Mouse (Mus musculus) monocyte, adult 2 months (primary cell): ENCODE data around the gene Lctl.

Experiments
- DNase-seq, 2 experiments: peaks; one replicate each; pipeline ENCODE4 v3.0.0; 2022; ENCODE audit warnings: low spot score in 2 of 2, low read depth in 1 of 2

The Lctl gene

DNA sequence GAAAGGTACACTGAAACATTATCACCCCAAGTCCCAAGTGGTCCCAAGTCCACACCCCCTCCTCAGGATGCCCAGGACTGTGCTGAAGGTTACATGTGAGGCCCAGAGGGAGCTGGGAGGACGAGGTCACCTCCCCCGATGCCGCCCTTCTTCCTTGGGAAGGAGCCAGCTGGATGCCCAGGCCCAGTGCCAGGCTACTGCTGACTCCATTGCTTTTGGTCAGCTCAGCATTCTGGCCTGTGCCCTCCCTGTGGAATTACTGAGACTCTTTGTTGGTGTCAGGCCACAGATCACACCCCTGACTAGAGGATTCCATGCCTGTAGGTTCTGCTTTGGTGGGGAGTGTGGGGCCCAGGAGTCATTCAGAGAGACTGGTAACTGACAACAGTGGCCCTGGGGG lies at the start of gene Lctl:
Gene Lctl (plus strand): TSS at position 272 of the 400 bp plus-strand sequence.
- no peak for DNase-seq

DNA sequence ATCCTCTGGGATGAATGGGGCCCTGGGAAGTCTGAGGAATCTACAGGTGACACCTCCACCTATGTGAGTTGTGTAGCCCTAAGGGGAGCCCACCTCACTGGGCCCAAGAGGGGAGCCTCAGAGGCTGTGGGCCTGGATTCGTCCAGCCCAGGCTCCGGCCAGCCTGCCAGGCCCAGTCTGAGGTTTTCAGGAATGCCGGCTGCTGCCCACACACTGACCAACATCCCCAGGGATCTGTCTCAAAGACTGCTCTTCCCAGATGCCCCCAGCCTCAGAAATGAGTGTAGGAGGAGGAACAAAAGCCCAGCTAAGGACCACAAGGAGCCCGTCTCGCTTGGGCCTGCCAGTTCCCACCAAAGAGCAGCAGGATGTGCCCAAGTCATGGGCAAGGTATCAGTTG lies 49.2 kb upstream of the Lctl start:
- DNase-seq: no peak

DNA sequence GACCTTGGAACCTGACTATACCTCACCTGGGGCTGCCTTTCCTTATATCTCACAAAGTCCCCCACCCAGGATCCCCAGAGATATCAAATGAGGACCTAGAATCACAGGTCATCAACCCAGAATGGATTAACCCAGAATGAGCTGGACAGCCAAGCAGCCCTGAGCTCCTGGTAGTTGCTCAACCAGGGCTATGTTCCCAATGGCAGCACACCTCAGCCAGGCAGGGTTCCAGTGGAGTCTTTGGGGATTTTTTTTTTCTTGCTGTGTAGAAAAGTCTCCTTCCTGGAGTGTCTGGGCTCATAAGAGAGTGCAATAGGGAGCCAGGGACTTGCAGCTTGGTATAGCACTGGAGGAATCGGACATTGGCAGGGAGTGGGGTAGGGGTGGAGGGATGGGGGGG lies 48.4 kb upstream of the Lctl start:
- DNase-seq: no peak

DNA sequence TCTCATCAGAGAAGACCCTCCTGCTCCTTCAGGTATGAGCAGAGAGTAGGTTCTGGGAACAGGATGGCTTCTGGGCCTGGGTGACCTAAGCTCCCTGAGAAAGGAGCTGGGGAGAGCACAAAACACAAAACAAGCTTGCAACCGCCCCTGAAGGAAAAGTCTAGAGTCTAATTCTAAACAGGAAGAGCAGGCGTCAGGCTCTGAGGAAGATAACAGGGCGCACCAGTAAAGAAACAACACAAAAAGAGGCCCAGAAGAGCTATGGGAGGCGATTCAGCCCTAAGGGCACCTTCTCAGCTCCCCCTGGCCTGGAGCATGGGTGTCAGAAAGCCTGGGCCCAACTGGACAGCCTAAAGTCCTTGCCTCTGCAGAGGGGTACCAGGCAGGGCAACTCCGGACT lies 47.8 kb upstream of the Lctl start:
- DNase-seq: no peak

DNA sequence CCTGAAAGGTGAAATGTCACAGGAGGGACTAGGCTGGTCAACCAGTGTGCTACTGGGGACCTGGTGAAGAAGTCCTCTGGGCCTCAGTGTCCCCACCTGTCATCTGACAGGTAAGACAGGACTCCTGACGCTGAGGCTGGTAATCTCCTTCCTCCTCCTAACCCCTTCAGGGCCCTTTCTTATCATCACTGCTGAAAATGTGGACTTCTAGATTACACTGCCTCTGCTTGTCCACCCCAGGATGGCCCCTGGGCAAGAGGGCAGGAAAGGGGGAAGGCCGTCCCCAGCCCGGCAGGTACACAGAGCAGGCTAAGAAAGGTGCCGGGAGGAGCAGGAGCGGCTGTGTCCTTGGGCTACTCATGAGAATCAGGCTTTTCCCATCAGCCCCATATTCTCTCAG lies 46.3 kb upstream of the Lctl start:
- DNase-seq: no peak

DNA sequence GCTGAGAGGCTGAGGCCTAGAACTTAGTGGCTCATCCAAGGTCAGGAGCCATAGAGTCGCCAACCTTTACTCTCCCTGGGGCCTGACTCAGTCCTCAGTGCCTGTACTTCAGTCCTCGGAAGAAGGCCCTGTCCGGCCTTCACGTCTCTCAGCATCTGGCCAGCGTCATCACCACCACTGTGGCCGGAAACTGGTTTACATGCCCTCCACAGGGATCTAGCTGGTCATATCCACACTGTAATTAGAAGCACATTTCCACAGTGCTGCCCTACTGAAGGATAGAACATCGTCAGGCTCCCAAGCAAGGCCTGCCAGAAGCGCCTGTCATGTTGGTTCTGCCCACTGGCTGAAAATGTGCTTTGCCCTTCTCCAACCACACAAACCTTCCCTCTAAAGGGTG lies 42.1 kb upstream of the Lctl start:
- no peak for DNase-seq

DNA sequence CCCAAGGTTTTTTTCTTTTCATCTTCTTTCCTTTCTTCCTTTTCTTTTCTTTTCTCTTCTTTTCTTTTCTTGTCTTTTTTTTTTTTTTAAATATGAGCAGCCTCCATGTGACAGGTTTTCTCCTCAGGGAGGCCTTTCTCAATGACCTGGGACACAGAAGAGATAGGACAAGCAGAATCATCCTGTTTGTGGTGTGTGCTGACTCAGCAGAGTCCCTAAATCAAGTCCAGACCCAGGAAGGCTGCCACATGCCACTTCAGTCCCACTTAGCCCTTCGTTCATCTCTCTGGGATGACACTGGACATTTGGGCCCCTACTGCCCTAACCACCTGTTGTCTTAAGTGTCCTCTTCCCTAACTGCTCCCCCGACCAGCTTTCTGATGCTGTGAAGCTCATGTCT lies 40.5 kb upstream of the Lctl start:
- no peak for DNase-seq

DNA sequence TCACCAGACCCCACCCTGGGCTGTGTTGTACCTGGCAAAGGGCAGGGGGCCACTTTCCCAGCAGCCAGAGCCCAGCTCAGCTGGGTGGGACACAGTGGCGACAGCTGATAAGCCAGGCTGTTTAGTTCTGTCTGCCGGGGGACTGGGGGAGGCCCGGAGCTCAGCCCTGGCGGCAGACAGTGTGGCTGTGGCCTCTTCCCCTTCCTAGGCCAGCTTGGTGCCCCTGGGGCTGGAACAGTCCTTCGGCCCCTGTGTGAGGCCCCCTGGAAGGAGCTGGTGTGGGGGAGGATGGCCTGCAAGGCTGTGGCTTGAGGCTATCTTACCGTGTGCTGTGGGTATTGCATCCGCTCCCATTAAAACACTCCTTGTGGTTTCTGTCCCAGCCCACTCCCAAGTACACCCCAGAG lies 38.6 kb upstream of the Lctl start:
- no peak for DNase-seq

DNA sequence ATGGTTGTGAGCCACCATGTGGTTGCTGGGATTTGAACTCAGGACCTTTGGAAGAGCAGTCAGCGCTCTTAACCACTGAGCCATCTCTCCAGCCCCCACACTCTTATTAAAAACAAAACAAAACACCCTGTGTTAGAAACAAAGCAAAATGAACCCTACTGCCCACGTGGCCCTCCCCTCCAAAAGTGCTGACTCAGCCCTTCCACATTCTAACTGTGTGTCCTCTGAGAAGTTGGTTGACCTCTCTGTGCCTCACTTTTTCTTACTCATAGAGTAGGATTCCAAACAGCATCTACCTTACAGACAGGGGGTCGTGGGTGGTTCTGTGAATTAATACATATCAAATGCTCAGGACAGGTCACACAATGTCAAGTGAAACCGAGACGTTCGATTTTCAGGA lies 37.0 kb upstream of the Lctl start:
- no peak for DNase-seq

DNA sequence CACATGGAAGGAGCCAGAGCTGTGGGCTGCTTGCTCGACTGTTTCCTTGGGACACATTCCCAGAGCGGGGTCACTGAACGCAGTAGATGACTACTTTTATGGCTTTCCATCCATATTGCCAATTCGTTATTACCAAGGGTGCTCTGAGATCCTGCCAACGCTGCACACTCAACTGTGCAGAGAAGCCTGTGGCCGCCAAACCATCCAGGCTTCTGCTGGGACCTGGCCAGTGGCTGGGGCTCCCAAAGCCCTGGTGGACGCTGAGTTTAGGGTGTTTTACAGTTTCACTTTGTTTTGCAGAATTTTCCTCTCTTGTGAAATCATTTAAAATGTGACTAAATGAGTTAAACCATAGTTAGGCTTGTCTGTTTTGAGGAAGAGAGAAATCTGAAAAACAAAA lies 32.7 kb upstream of the Lctl start:
- no peak for DNase-seq

DNA sequence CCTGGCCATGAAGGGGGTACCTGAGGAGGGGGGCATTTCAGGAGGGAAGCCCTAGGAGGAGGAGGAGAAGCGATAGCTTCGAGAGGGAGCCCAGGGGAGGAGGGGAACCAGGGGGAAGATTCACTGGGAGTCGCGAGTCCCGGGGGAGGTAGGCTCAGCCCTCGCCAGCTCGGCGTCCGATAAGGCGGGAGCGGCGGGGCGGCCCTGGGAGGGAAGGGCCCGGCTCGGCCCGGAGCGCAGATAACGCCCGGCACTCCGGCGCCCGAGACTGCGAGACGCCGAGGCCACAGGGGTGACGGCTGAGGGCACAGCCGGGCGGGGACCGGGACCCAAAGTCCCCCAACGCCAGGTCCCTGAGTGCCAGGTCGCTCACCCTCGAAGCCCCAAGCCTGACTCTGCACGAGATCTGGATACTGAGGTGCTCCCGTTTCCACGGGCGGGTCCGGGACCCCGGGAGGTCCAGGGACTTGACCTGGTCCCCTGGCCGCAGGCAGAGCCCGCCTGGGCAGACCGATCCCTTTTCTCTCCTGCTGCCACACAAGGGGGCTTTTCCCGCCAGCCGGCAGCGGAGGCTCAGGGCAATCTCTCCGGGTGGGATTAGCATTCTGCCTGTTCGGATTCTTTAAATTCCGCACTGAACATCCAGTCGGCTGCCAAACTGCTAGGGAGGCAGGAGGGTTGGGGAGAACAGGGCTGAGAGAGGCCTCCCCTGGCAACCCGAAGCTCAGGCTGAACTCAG lies 32.1 kb upstream of the Lctl start:
- DNase-seq: peak in 1 of 2 experiments; percentile 13

DNA sequence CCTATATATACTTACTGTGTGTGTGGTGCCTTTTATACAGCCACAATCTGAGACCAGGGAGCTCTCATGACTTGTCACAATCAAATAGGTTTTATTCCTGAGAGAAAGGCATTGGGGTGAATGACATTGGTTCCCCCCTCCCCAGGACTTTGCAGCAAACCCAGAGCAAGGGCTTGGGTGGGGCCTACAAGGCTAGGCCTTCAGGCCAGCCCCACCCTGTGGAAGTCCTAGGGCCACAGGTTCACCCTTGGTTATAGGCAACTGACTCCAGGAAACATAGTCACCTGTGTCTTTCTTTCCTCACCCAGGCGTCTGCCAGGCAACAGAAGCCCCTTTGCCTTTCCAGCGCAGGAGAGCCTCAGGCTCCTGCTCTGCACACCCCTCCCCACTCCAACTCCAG lies 31.0 kb upstream of the Lctl start:
- no peak for DNase-seq

DNA sequence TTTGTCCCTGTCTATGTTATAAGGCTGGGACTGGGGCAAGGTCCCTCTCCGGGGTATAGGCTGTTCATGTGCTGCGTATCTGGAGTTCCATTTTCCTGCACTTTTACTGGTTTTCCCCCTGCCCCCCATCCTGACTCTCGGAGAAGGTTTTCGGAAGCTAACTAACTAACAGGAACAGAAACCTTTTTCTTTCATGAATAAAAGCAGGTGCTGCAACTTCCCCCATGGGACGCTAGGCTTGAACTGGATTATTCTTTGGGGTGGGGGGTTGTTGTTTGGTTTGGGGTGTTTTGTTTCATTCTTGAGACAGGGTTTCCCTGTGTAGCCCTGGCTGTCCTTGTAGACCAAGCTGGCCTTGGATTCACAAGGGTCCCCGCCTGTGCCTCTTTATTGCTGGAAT lies 30.4 kb upstream of the Lctl start:
- no peak for DNase-seq

DNA sequence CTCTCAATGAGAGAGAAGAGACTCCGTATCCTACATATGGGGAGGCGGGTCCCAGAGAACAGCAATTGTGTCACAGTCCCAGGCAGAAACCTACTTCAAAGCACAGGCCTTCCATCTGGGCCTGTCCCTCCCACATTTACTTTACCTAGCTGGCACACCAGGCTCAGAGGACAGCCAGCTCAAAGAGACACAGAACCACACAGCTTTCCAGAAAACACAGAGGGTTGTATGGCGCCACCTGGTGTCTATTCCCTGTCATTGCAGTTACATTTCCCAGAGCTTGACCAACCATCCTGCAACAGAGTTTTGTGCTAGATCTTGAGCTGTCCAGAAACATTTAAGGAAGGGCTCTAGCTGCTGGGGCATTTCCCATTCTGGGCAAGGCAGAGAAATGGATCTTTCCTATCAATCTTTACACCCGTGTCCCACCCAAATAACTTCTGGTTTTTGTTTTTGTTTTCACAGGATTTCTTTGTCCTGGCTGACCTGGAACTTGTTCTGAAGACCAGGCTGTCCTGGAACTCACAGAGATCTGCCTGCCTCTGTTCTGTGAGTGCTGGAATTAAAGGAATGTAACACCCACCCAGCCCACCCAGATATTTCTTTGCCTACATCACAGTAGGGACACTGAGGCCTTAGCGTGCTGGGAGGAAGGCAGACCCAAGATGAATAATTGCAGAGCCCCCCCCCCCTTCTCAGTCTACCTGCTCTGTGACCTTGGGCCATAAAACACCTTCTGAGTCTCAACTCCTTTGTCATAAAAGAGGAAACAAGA lies 29.3 kb upstream of the Lctl start:
- peak in 1 of 2 experiments; percentile 63 for DNase-seq

DNA sequence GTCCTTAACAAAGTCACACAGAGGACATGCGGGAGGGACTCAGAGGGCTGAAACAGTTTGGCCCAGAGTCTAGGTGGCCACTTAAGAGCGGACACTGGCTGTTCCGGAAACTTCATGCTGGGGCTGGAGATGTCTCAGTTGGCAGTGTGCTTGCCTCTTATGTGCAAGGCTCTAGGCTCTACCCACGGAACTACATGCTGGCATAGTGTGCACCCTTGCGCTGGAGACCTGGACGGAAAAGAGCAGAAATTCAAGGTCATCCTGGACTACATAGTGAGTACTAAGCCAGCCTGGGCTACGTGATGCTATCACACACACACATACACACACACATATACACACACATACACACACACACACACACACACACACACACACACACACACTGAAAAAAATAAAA lies 28.6 kb upstream of the Lctl start:
- DNase-seq: no peak

DNA sequence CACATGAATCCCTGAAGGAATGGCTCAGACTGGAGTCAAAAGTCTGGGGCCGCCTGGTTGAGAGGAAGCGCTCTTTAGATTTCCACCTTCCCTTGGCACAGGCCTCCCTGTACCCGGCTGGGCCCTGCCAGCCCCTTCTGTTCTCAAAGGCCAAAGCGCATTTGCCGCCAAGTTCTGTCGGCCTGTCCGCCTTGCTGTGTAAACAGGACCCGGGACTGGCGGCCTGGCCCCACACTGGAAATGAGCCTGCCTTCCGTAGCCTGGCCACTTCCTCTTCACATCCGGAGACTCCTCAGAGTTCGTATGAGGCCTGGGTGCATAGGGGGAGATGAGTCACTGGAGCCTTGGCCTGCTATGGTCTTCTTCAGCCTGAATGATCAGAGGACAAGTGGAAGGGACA lies 27.9 kb upstream of the Lctl start:
- peak in 1 of 2 experiments; percentile 57 for DNase-seq

DNA sequence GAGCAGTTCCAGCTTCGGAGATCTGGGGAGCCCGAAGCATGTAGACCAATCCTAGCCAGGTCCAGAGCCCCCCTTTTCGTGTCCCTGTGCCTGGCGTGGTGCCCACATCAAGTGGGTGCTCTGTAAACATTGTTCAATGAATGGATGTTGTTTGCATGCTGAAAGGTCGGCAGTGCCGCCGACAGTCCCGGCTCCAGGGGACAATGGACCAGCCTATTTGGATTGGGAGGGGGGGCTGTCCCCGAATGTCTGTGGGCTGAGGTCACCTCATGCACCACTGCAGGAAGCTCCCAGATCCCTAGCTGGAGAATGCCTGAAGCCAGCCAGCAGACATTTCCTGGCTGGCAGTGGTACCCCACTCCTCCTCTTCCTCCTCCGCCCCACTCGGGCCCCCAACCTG lies 22.9 kb upstream of the Lctl start:
- no peak for DNase-seq

DNA sequence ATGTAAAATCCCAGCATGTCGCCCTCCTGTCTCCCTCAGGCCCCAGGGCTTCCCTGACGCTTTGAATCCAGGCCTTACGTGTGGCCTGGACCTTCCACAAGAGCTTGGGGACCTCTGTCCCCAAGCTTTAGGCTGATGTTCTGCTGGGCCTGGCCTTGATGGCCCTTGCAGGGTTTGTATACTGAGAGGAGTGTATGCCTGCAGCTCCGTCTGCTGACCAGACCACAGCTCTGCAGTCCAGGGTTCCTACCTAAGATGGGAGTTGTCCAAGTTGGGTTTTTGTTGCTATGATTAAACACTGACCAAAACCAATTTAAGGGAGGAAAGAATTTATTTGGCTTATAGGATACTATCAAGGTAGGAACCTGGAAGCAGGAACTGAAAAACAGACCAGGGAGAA lies 18.7 kb upstream of the Lctl start:
- DNase-seq: no peak

DNA sequence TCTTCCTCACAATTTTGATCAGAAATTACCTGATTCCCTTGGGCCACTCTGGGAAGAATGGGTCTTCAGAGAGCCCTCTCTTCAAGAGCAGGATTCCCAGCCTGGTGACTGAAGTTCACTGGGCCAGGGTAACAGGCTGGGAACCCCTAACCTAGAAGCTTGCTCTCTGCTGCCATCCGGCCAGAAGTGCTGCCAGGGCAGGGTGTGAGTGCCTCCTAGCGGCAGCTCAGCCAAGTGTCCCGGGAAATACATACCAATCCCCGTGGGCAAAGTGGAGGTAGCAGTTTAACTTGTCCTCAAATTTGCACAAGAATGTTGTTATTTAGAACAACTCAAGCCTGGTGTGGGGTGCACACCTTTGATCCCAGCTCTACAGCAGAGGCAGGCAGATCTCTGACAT lies 16.5 kb upstream of the Lctl start:
- DNase-seq: peak in 1 of 2 experiments; percentile 65

DNA sequence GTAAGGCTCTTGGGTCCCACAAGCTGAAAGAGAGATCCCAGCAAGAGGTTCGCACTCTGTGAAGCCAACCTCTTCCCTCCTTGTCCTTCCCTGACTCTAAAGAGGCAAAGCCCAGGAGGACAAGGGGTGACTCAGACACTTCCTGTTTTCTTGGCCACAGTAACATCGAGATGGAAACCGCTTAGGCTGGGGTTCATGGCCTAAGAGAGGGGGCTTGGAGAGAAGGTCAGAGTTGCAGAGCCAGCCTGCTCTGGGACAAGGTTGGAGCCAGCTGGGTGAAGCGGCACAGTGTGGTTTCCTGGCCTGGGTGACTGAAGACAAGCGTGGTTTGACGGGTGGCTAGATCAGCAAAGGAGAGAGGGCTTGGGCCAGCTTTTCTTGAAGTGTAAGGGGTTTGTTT lies 11.6 kb upstream of the Lctl start:
- DNase-seq: no peak

DNA sequence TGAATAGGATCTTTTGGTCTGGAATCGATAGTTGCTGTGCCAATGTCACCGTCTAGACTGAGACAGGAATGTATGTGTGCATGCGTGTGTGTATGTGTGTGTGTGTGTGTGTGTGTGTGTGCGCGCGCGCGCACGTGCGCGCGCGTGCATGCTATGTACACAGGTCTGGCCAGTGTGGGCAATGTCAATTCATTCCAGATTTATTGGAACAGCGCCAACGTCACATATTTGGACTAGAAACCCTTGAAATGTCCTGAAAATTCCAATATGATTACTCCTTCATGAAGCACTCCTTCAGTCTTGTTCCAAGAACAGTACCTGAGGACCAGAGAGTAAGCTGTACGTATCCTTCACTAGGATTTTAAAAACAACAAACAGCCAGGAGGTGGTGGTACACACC lies 6.4 kb upstream of the Lctl start:
- no peak for DNase-seq

DNA sequence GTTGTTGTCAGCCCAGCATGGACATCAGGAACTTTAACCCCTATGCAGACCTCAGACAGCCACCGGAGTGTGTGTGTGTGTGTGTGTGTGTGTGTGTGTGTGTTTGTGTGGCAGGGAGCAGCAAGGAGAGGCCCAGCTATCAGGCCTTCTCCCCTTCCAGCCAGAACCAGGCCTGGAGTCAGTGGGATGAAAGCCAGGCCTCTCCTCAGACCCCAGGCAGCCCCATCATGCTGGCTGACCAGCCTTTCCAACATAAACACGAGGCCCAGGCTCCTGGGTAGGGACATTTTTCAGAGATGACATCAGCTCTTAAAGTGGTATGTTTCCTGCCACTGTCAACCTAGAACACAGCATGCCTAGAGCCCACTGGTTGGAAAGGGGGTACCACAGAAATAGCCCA lies 2.3 kb upstream of the Lctl start:
- no peak for DNase-seq

DNA sequence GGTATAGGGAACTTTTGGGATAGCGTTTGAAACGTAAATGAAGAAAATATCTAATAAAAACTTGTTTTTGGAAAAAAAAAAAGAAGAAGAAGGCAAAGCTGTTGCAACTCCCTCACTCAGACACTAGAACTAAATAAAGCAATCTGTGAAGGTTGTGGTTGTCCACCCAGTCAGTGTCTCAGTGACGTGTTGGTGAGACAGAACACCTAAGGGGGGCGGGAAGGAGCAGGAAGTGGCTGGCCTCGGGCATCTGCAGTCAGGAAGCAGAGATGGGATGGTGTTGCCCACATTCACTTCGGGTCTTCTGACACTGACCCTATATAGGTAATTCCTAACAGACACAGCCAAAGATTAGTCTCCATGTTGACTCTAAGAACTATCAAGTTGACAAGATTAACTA lies 1.2 kb upstream of the Lctl start:
- no peak for DNase-seq
